Mouse (Mus musculus) E14TG2a.4 (cell line): ENCODE measurements at regions not wholly inside any gene's neighbourhood (a gene's known extent, or its start where the extent isn't known, plus 50 kb on each side); places are given as distances from the start of the nearest gene placed in this dataset.
"Not testable (repeated sequence)": the region's sequence is repeated elsewhere in the genome, so short reads cannot be mapped to it uniquely, and the experiment has no call there.

Experiments
- H3K27me3 ChIP-seq: 2 replicates; pipeline ENCODE4 v1.6.1; 2014; ENCODE audit warnings: low read length, control low read depth; ENCODE audit not compliant: insufficient read depth
- H3K36me3 ChIP-seq: 2 replicates; pipeline ENCODE4 v1.6.1; 2014; ENCODE audit warnings: low read length, control low read depth; ENCODE audit not compliant: insufficient read depth
- H3K4me1 ChIP-seq: replicated peaks from 2 replicates; pipeline ENCODE4 v1.6.1; 2014; ENCODE audit warnings: low read depth, low read length, control low read depth
- H3K4me3 ChIP-seq: replicated peaks from 2 replicates; pipeline ENCODE4 v1.5.1; 2014; ENCODE audit warnings: mild to moderate bottlenecking, low read length
- H3K9me3 ChIP-seq: 2 replicates; pipeline ENCODE4 v1.6.1; 2014; ENCODE audit warnings: low read length, control low read depth
- CTCF ChIP-seq: conservative IDR thresholded peaks from 2 replicates; pipeline ENCODE4 v1.5.1; 2014; ENCODE audit warnings: low read length
- NANOG ChIP-seq: IDR thresholded peaks from 2 replicates; pipeline ENCODE4 v1.6.1; 2014; ENCODE audit warnings: borderline replicate concordance, low read length, mixed read lengths
- POU5F1 ChIP-seq: IDR thresholded peaks from 2 replicates; pipeline ENCODE4 v1.6.1; 2014; ENCODE audit warnings: low read length, borderline replicate concordance

- Histone ChIP-seq H3K4me1 (no peaks in the 10 kb centered on the region), H3K36me3 (no peaks in the 10 kb centered on the region), H3K27me3 (no peaks in the 10 kb centered on the region), H3K4me3 (no peak overlapping the region), H3K9me3 (no peaks in the 10 kb centered on the region)
- TF ChIP-seq NANOG = no peak
- no peak for TF ChIP-seq POU5F1
- TF ChIP-seq CTCF = no peak
These were observed 255.1 kb downstream of the Cep170 start for GRCm38 (mm10) chr1:176558457-176559415.

GRCm38 (mm10) chr1:176534417-176534816 is 259.3 kb upstream of the Pld5 start:
- Histone ChIP-seq H3K36me3 (no peaks in the 10 kb centered on the region), H3K9me3 (no peaks in the 10 kb centered on the region), H3K4me1 (no peaks in the 10 kb centered on the region), H3K27me3 (no peaks in the 10 kb centered on the region), H3K4me3 (no peak overlapping the region)
- TF ChIP-seq CTCF (no peak), POU5F1 (no peak), NANOG (no peak)

- Histone ChIP-seq H3K4me1 (peaks cover 5% of the 10 kb centered on the region; the same call in 1 of the 2 replicates), H3K9me3 (no peaks in the 10 kb centered on the region), H3K27me3 (no peaks in the 10 kb centered on the region), H3K4me3 (no peak overlapping the region), H3K36me3 (no peaks in the 10 kb centered on the region)
- no peak for TF ChIP-seq CTCF
- TF ChIP-seq POU5F1 = no peak
- no peak for TF ChIP-seq NANOG
These were observed 253.9 kb upstream of the Pld5 start for GRCm38 (mm10) chr1:176529037-176529436.

GRCm38 (mm10) chr1:176511467-176511866 is 236.4 kb upstream of the Pld5 start:
- no peaks in the 10 kb centered on the region for H3K4me1 ChIP-seq

GRCm38 (mm10) chr1:176505441-176505840 is 230.3 kb upstream of the Pld5 start:
- no peak for TF ChIP-seq CTCF
- TF ChIP-seq NANOG = no peak
- TF ChIP-seq POU5F1 = no peak
- Histone ChIP-seq H3K9me3 (no peaks in the 10 kb centered on the region), H3K27me3 (no peaks in the 10 kb centered on the region), H3K36me3 (no peaks in the 10 kb centered on the region), H3K4me1 (peaks cover 4% of the 10 kb centered on the region; the same call in 1 of the 2 replicates), H3K4me3 (no peak overlapping the region)

More at GRCm38 (mm10) chr1:176511467-176511866, 236.4 kb upstream of the Pld5 start:
- Histone ChIP-seq H3K9me3 (no peaks in the 10 kb centered on the region), H3K4me3 (no peak overlapping the region), H3K36me3 (no peaks in the 10 kb centered on the region), H3K27me3 (no peaks in the 10 kb centered on the region)
- TF ChIP-seq POU5F1 = no peak
- TF ChIP-seq NANOG = no peak
- no peak for TF ChIP-seq CTCF

GRCm38 (mm10) chr1:176504731-176505130 is 229.6 kb upstream of the Pld5 start:
- not testable (repeated sequence) for H3K4me3 ChIP-seq, H3K27me3 ChIP-seq, H3K9me3 ChIP-seq, H3K4me1 ChIP-seq, H3K36me3 ChIP-seq

GRCm38 (mm10) chr1:176499010-176499650 is 224.0 kb upstream of the Pld5 start:
- no peaks in the 10 kb centered on the region for H3K36me3 ChIP-seq
- no peak for TF ChIP-seq POU5F1
- no peak for TF ChIP-seq CTCF
- TF ChIP-seq NANOG = no peak

GRCm38 (mm10) chr1:176468560-176468959 is 193.4 kb upstream of the Pld5 start:
- TF ChIP-seq CTCF (no peak), NANOG (no peak)
- no peak overlapping the region for H3K4me3 ChIP-seq
- H3K36me3 ChIP-seq = no peaks in the 10 kb centered on the region
- no peaks in the 10 kb centered on the region for H3K4me1 ChIP-seq
- H3K9me3 ChIP-seq = no peaks in the 10 kb centered on the region
- H3K27me3 ChIP-seq = no peaks in the 10 kb centered on the region

More at GRCm38 (mm10) chr1:176499010-176499650, 224.0 kb upstream of the Pld5 start:
- Histone ChIP-seq H3K4me1 (0 out of 2 replicates have a peak, but pooled peaks cover under 1% of the 10 kb centered on the region), H3K4me3 (no peak overlapping the region), H3K9me3 (peaks cover 13% of the 10 kb centered on the region), H3K27me3 (no peaks in the 10 kb centered on the region)
